Mouse (Mus musculus): ENCODE measurements around the gene Odf3.

GRCm38 (mm10) chr7:140831447-140831846 lies 16.2 kb upstream of the Odf3 start:
- TF ChIP-seq POLR2A (IDR thresholded peaks at IDR 0.05; ENCODE audit: control insufficient read depth, extremely low read depth, insufficient read depth, low read length, poor library complexity) (no peak), CTCF (IDR thresholded peaks at IDR 0.05; ENCODE audit: borderline replicate concordance, control insufficient read depth, extremely low read depth, insufficient read depth, low read length, poor library complexity) (no peak)

All from thymus, adult 2 months (tissue).